Mouse (Mus musculus) lung, embryonic 14.5 days (tissue): ENCODE results near the gene Btn1a1. TPM values are rescaled to one million over a fixed set of nuclear protein-coding genes. Genes with fewer than 3 reads are reported as not detected.

Experiments
- ATAC-seq: fragments of 200-750 bp; cut with Nextera tagmentation; 2 replicates; pipeline ENCODE4 v1.8.0; 2017; ENCODE audit warnings: mild to moderate bottlenecking, moderate TSS enrichment, moderate library complexity; ENCODE audit not compliant: insufficient read depth
- DNase-seq: peaks from one replicate; pipeline ENCODE4 v3.0.0-alpha.2; 2015
- H3K27ac ChIP-seq: fragments of 300-500 bp; sonication (generic); 2 replicates; pipeline ENCODE4 v1.5.1; 2014; ENCODE audit warnings: low read depth, mild to moderate bottlenecking, moderate library complexity
- H3K27me3 ChIP-seq: fragments of 300-500 bp; sonication (generic); 2 replicates; pipeline ENCODE4 v1.6.1; 2014; ENCODE audit warnings: low read length, control low read depth; ENCODE audit not compliant: insufficient read depth
- H3K36me3 ChIP-seq: fragments of 300-500 bp; sonication (generic); 2 replicates; pipeline ENCODE4 v1.6.1; 2014; ENCODE audit warnings: control low read depth; ENCODE audit not compliant: insufficient read depth
- H3K4me1 ChIP-seq: fragments of 300-500 bp; sonication (generic); 2 replicates; pipeline ENCODE4 v1.6.1; 2014; ENCODE audit warnings: antibody characterized with exemption, control low read depth; ENCODE audit not compliant: insufficient read depth
- H3K4me2 ChIP-seq: fragments of 300-500 bp; sonication (generic); 2 replicates; pipeline ENCODE4 v1.6.1; 2014; ENCODE audit warnings: mild to moderate bottlenecking
- H3K4me3 ChIP-seq: fragments of 300-500 bp; sonication (generic); 2 replicates; pipeline ENCODE4 v1.5.1; 2014; ENCODE audit warnings: low read depth, low read length
- H3K9ac ChIP-seq: fragments of 300-500 bp; sonication (generic); 2 replicates; pipeline ENCODE4 v1.6.1; 2014
- H3K9me3 ChIP-seq: fragments of 300-500 bp; sonication (generic); 2 replicates; pipeline ENCODE4 v1.6.1; 2016; ENCODE audit warnings: low read depth, low read length, control low read depth
- CTCF ChIP-seq: IDR thresholded peaks from 2 replicates; pipeline ENCODE4 v1.5.1; 2016; ENCODE audit warnings: antibody characterized with exemption, low read depth
- WGBS: fragments of 180-500 bp; shearing (Covaris S2); extraction: QIAGEN DNeasy Blood & Tissue Kit; methylation state at CpG from one replicate; pipeline ENCODE4 v1.1.7; 2014; 5-methylcytosine and 5-hydroxymethylcytosine counted together
- polyA plus RNA-seq: library from polyadenylated mRNA; unstranded; fragments of >200 nt; fragmentation: Nextera tagmentation; extraction: Ambion mirVana; gene quantifications from 2 replicates; pipeline ENCODE4 v1.2.1, GENCODE M21; 2014

The Btn1a1 gene
- polyA plus RNA-seq, 1 experiment from 2014 or later, result 0.18 TPM

DNA sequence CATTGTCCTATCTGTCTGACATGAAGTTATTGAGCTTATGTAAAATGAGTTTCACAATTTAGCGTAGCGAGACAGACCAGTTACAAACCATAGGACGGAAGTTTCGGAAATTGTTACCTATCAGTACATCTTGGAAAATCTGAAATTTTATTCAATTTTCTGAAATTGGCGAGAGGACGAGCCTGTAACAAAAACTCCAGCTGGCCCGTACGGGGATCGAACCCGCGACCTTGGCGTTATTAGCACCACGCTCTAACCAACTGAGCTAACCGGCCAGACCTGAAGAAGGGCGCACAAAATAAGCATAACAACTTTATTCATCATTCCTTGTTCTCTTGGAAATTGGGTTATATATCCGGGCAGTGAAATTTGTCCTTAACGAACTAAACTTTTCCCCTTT, 27.8 kb downstream of the Btn1a1 start:
- peak overlapping the region; percentile 55 for H3K4me3 ChIP-seq
- H3K4me1 ChIP-seq, result 0 out of 2 replicates have a peak, but pooled peaks cover 3% of the 10 kb centered on the region
- no peak for TF ChIP-seq CTCF
- peak overlapping the region; percentile 61 for H3K4me2 ChIP-seq
- ATAC-seq, result peak; percentile 91
- peak; percentile 96 for DNase-seq
- peak overlapping the region; percentile 68; the same call in 1 of the 2 replicates for H3K27ac ChIP-seq
- H3K9ac ChIP-seq, result peak overlapping the region; percentile 56
- no peaks in the 10 kb centered on the region for H3K9me3 ChIP-seq
- no peaks in the 10 kb centered on the region for H3K27me3 ChIP-seq
- H3K36me3 ChIP-seq, result no peaks in the 10 kb centered on the region
- under 1% methylated on average over 17 of the region's 17 CpGs for WGBS

GRCm38 (mm10) chr13:23436861-23437822, 28.6 kb downstream of the Btn1a1 start:
- DNase-seq (peak; percentile 88), ATAC-seq (peak; percentile 10)
- H3K9me3 ChIP-seq, result no peaks in the 10 kb centered on the region

DNA sequence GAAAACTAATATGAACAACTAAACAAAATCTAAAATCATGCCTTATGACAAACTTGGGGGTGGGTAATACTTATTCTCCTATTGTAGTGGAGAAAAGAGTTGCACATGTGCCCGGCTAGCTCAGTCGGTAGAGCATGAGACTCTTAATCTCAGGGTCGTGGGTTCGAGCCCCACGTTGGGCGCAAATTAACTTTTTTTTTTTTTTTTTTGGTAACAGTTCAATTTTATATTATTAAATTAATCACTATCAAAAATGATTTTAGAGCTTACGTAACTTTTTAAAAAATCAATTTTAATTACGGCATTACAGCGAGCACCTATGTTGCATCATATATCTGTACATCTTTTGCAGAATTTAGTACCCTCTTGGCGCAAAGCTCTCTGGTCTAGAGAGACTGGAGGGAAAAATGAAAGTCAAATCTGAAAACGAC, 29.5 kb downstream of the Btn1a1 start:
- Histone ChIP-seq H3K9ac (no peak overlapping the region; the same call in 1 of the 2 replicates), H3K27ac (peak overlapping the region; percentile 48; the same call in 1 of the 2 replicates), H3K27me3 (no peaks in the 10 kb centered on the region), H3K4me1 (0 out of 2 replicates have a peak, but pooled peaks cover 3% of the 10 kb centered on the region), H3K36me3 (no peaks in the 10 kb centered on the region), H3K9me3 (no peaks in the 10 kb centered on the region), H3K4me2 (peak overlapping the region; percentile 61), H3K4me3 (peak overlapping the region; percentile 37)
- no peak for ATAC-seq
- no peak for TF ChIP-seq CTCF
- DNase-seq, result peak; percentile 89
- 1% methylated on average over 11 of the region's 11 CpGs for WGBS

More at GRCm38 (mm10) chr13:23436861-23437822, 28.6 kb downstream of the Btn1a1 start:
- 0 out of 2 replicates have a peak, but pooled peaks cover 3% of the 10 kb centered on the region for H3K4me1 ChIP-seq
- under 1% methylated on average over 32 of the region's 32 CpGs for WGBS
- H3K9ac ChIP-seq, result peak overlapping the region; percentile 56
- no peak for TF ChIP-seq CTCF
- H3K4me2 ChIP-seq, result peak overlapping the region; percentile 61
- H3K36me3 ChIP-seq, result no peaks in the 10 kb centered on the region
- peak overlapping the region; percentile 68 for H3K27ac ChIP-seq
- H3K27me3 ChIP-seq, result no peaks in the 10 kb centered on the region
- peak overlapping the region; percentile 55 for H3K4me3 ChIP-seq

- H3K9me3 ChIP-seq, result no peaks in the 10 kb centered on the region
- ATAC-seq, result no peak
- H3K27ac ChIP-seq, result no peak overlapping the region
- H3K4me3 ChIP-seq, result peak overlapping the region; percentile 37
- H3K27me3 ChIP-seq, result no peaks in the 10 kb centered on the region
- H3K4me2 ChIP-seq, result peak overlapping the region; percentile 61
- peak; percentile 64 for DNase-seq
- 1% methylated on average over 12 of the region's 12 CpGs for WGBS
- peak overlapping the region; percentile 47 for H3K9ac ChIP-seq
- no peak for TF ChIP-seq CTCF
- 0 out of 2 replicates have a peak, but pooled peaks cover 3% of the 10 kb centered on the region for H3K4me1 ChIP-seq
- no peaks in the 10 kb centered on the region for H3K36me3 ChIP-seq
Observed at GRCm38 (mm10) chr13:23435676-23436075, 30.0 kb downstream of the Btn1a1 start.

GRCm38 (mm10) chr13:23435241-23435640, 30.5 kb downstream of the Btn1a1 start:
- no peak for ATAC-seq
- 10% methylated on average over 4 of the region's 4 CpGs for WGBS
- H3K9me3 ChIP-seq, result no peaks in the 10 kb centered on the region

GRCm38 (mm10) chr13:23434426-23434825, 31.3 kb downstream of the Btn1a1 start:
- peak; percentile 29 for DNase-seq
- 15% methylated on average over 7 of the region's 7 CpGs for WGBS
- Histone ChIP-seq H3K27me3 (no peaks in the 10 kb centered on the region), H3K9ac (no peak overlapping the region), H3K4me2 (peak overlapping the region; percentile 61), H3K4me3 (peak overlapping the region; percentile 37; the same call in 1 of the 2 replicates), H3K36me3 (no peaks in the 10 kb centered on the region), H3K27ac (peak overlapping the region; percentile 5; the same call in 1 of the 2 replicates), H3K9me3 (no peaks in the 10 kb centered on the region), H3K4me1 (0 out of 2 replicates have a peak, but pooled peaks cover 3% of the 10 kb centered on the region)
- TF ChIP-seq CTCF, result no peak
- ATAC-seq, result no peak

More at GRCm38 (mm10) chr13:23435241-23435640, 30.5 kb downstream of the Btn1a1 start:
- no peak overlapping the region for H3K27ac ChIP-seq
- H3K27me3 ChIP-seq, result no peaks in the 10 kb centered on the region
- no peaks in the 10 kb centered on the region for H3K36me3 ChIP-seq
- peak overlapping the region; percentile 61 for H3K4me2 ChIP-seq
- no peak for DNase-seq
- H3K4me1 ChIP-seq, result 0 out of 2 replicates have a peak, but pooled peaks cover 3% of the 10 kb centered on the region
- H3K9ac ChIP-seq, result peak overlapping the region; percentile 47
- no peak for TF ChIP-seq CTCF
- H3K4me3 ChIP-seq, result peak overlapping the region; percentile 37
